Mouse (Mus musculus): ENCODE data around the gene Nfatc2ip.

The Nfatc2ip gene

DNA sequence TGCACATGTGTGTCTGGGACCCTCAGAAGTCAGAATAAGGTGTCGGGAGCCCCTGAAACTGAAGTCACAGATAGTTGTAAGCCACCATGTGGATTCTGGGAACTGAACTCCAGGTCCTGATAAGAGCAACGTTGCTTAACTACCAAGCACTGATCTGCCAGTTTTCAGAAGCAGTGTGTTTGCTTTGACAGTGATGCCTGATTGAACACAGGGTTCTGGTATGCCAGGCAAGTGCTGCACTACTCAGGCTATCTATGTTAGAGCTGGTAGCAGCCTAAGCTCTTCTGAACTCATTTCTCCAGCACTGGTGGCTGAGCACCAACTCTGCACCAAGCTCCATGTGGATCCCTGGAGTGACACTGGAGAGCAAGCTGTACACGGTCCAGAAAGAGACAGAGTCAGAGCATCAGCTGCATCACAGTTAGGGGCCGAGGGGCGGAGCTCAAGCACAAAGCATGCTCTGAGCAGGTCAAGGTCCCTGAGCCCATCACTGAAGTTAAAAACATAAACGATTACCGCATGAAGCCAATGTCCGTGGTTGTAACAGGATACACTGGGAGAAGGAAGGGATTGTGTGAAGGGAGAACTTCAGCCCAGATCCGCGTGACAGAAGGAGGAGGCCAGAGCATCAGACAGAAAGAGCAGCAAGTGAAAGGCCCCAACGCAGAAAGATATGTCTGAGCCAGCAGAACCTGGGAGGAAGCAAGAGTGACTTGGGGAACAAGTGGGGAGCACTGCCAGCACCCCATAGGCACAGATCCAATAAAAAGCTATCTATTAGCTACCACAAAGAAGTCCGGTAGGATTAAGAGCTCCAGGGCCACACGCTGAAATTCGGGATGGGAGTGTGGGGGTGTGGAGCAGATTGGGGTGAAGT lies 41.6 kb downstream of the Nfatc2ip start:
- DNase-seq = no peak

- no peak for DNase-seq
Observed at GRCm38 (mm10) chr7:126353994-126354365, 42.6 kb downstream of the Nfatc2ip start.

DNA sequence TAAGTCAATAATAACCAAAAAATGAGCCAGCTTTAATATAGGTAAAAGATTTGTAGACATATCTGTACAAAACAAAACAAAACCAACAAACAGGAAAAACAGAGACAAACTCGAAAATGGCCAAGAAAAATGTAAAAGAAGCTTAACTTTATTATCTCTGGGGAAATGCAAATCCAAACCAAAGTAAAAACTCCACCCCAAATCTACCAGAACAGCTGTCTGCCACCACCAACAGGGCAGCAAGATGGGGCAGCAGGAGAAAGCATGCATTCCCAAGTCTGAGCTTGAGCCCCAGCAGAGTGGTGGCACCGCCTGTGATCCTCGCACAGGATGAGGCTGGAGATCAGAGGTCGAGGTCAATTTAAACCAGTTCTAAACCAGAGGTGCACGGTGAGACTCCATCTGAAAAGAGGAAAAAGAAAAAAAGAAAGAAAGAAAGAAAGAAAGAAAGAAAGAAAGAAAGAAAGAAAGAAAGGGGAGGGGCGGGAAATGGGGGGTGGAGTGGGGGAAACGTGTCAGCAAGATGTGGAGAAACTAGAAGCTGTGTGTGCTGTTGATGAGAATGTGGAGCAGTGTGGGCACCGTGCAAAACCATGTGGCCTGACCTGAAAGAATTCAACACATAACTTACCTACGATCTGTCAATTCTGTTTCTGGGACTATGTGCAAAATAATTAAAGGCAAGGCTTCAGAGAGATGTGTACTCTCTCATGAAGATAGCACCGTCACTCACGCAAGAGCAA lies 43.1 kb downstream of the Nfatc2ip start:
- no peak for DNase-seq

- peak; percentile 43 for DNase-seq
Observed at GRCm38 (mm10) chr7:126351419-126351951, 45.1 kb downstream of the Nfatc2ip start.

DNA sequence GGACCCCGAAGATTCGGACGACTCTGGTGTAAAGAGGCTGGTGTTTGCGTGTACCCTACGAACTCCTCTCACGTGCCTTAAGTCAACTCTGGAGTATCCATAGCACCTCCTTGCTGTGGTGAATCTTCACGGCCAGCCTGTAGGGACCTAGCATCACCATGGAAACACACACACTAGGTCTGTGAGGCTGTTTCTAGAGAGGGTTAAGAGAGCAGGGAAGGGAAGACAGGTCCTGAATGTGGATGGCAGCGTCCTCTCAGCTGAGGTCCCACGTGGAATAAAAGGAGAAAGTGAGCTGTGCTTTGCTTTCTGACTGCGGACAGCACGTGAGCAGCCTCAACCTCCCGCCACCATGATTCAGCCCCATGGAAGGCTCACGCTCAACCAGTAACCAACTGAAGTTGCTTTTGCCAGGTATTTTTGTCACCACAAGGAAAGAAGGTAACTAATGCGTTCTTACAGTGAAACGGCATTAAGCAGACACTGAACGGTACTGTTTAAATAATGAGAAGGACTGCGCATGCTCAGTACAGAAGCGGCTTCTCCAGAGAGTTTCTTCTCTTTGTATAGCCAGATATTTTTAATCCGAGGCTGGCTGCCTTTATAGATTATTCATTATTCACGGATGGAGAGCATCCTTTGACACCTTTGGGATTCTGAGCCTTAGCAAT lies 45.7 kb downstream of the Nfatc2ip start:
- DNase-seq = no peak

DNA sequence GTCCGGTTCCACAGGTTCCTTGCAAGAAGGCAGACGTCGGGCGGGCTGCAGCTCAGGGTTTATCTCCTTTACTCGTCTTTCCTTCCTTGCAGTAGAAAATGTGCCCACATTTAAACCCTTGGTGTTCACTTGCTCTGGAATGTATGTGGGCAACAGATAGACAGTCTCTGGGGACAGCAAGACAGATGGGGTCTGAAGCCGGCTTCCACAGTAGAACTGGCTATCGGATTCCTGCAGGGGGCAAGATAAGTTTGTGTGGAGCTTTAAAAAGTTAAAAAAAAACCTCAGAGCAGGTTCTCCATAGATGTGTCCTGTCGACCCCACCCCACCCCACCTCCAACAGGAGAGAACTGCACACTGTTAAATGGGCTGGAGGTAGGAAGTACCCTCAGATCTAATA lies 48.2 kb downstream of the Nfatc2ip start:
- no peak for DNase-seq

DNA sequence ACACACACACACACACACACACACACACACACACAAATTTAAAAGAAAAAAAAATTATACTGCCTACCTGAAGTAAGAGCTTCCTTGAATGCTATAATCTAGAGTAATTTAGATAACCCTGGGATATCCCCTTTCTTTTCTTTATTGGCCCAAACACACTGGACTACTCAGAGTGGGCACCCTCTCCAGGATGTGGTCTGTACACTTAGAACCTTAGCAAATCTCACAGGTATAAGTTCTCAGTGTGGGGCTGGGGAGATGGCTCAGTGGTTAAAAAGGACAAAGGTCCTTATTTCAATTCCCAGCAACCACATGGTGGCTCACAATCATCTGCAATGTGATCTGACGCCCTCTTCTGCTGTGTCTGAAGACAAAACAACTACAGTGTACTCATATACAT lies 49.4 kb downstream of the Nfatc2ip start:
- DNase-seq = no peak

GRCm38 (mm10) chr7:126345969-126346368 lies 50.6 kb downstream of the Nfatc2ip start:
- no peak for DNase-seq

GRCm38 (mm10) chr7:126345557-126345956 lies 51.0 kb downstream of the Nfatc2ip start:
- DNase-seq = no peak

GRCm38 (mm10) chr7:126340896-126341295 lies 55.6 kb downstream of the Nfatc2ip start:
- DNase-seq = no peak

GRCm38 (mm10) chr7:126340206-126340618 lies 56.3 kb downstream of the Nfatc2ip start:
- no peak for DNase-seq

DNA sequence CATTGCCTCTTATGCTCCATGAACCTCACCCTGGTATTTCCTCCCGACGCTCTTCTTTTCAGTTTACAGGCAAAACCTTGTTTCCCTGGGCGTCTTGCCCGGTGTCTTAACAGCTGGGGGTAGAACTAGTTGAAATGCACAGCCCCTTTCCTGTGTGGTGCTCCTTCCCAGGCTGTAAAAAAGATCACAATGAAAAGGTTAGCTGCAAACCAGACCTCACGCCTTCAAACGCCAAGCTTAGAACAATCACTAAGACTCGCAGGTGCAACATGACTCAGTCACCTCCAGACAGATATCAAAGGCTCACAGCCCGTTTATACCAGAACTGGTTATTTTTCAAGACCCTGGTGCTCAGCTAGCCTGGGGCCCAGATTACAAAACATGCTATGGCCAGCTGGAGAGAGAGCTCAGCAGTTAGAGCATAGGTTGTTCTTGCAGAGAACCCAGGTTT lies 57.0 kb downstream of the Nfatc2ip start:
- no peak for DNase-seq

- DNase-seq = no peak
Observed at GRCm38 (mm10) chr7:126338906-126339305, 57.6 kb downstream of the Nfatc2ip start.

DNA sequence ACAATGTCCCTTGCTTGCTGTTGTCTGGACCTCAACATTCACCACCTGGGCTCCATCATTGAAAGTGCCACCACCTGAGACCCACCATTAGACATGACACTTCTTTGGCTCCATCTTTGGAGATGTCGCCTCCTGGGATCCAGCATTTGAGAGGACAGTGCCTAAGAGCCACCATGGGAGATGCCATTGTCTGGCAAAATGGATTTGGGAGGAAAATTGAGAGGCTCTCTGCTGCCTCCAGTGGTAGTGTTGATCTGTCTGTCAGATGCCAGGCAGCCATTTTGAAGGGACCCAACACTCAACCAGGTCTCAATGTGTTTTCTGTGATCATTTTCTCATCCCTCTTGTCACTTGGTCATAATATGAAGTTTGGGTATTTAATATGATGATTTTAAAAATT lies 61.0 kb downstream of the Nfatc2ip start:
- no peak for DNase-seq

Measured in lung, postnatal 14 days (tissue).